Mouse (Mus musculus): Measurements from ENCODE around the gene Mrpl57. TPM values are rescaled to one million over a fixed set of nuclear protein-coding genes. Genes with fewer than 3 reads are reported as not detected.
"Not testable (repeated sequence)": the region's sequence is repeated elsewhere in the genome, so short reads cannot be mapped to it uniquely, and the experiment has no call there.

The Mrpl57 gene
- polyA plus RNA-seq, 1 experiment from 2014 or later, result 264 TPM

DNA sequence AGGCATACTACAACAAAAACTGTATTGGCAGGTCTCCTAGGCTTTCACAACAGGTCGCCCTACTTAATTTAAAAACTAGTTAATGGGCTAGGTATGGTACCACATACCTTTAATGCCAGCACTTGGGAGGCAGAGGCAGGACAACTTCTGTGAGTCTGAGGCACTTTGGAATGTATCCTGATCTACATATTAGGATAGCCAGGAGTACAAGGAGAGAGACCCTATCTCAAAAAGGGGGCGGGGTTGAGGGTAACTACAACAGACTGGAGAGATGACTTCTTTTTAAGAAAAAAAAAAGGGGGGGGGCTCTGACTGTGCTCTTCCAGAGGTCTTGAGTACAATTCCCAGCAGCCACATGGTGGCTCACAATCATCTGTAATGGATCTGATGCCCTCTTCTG, 22.6 kb downstream of the Mrpl57 start:
- 96% methylated on average over 2 of the region's 2 CpGs for WGBS
- Histone ChIP-seq H3K4me3 (ENCODE audit: low read depth, low read length) (no peak overlapping the region), H3K36me3 (ENCODE audit: control insufficient read depth, insufficient read depth, low read length) (no peaks in the 10 kb centered on the region), H3K27me3 (replicated peaks; ENCODE audit: control insufficient read depth, insufficient read depth, low read length) (no peaks in the 10 kb centered on the region), H3K9me3 (ENCODE audit: control insufficient read depth, low read length) (no peaks in the 10 kb centered on the region), H3K4me1 (replicated peaks; ENCODE audit: control insufficient read depth, insufficient read depth, low read length) (no peaks in the 10 kb centered on the region), H3K27ac (ENCODE audit: low read depth, low read length) (no peak overlapping the region), H3K4me2 (no peak overlapping the region), H3K9ac (ENCODE audit: low read depth, low read length) (no peak overlapping the region)
- DNase-seq (ENCODE audit: low spot score), result no peak
- ATAC-seq (replicated peaks; ENCODE audit: low FRiP score), result no peak

DNA sequence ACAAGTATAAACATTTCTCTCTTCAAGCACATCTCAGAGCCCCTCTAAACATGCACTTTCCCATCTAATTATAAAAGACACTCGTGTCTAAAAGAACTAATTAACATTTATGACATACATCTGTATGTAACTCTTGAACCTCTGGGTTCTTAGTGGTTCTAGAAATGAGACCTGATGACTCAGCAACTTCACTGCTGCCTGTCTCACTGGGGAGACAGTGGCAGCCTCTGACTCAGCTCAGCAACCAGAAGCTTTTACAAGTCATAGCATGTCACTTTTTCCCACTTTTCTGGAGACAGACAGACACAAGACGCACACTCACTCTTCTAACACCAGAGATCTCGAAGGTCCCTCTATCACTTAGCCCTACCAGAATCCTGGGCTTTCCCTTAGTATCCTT, 24.3 kb downstream of the Mrpl57 start:
- ATAC-seq (replicated peaks; ENCODE audit: low FRiP score) (no peak), DNase-seq (ENCODE audit: low spot score) (no peak)
- H3K36me3 ChIP-seq (ENCODE audit: control insufficient read depth, insufficient read depth, low read length), result no peaks in the 10 kb centered on the region

DNA sequence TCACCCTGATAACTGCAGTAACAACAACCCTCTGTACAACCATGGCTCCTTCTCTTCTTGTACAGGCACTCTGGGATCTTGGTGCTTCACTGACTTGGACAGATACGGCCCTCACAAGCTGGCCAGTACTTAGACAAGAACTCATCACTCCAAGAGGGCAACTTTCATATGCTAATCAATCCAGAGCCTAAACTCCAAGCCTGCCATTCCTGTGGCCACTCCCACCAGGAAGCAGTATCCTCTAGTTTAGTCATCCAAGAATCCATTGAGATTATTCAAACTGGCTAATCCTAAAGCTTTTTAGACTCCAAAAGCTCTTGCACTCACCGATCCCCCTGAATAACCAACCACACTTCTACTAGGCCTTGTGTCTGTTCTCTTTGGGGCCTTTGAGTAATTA, 26.9 kb downstream of the Mrpl57 start:
- H3K4me2 ChIP-seq, result no peak overlapping the region
- no peaks in the 10 kb centered on the region for H3K27me3 ChIP-seq (replicated peaks; ENCODE audit: control insufficient read depth, insufficient read depth, low read length)
- DNase-seq (ENCODE audit: low spot score), result no peak
- H3K4me1 ChIP-seq (replicated peaks; ENCODE audit: control insufficient read depth, insufficient read depth, low read length), result no peaks in the 10 kb centered on the region
- 84% methylated on average over 2 of the region's 2 CpGs for WGBS
- H3K4me3 ChIP-seq (ENCODE audit: low read depth, low read length), result no peak overlapping the region
- H3K9ac ChIP-seq (ENCODE audit: low read depth, low read length), result no peak overlapping the region
- peaks cover 2% of the 10 kb centered on the region; the same call in 1 of the 2 replicates for H3K36me3 ChIP-seq (ENCODE audit: control insufficient read depth, insufficient read depth, low read length)
- H3K9me3 ChIP-seq (ENCODE audit: control insufficient read depth, low read length), result no peaks in the 10 kb centered on the region
- ATAC-seq (replicated peaks; ENCODE audit: low FRiP score), result no peak
- H3K27ac ChIP-seq (ENCODE audit: low read depth, low read length), result no peak overlapping the region

More for the DNA sequence above, 24.3 kb downstream of the Mrpl57 start:
- 83% methylated on average over 3 of the region's 3 CpGs for WGBS
- Histone ChIP-seq H3K4me3 (ENCODE audit: low read depth, low read length) (no peak overlapping the region), H3K27ac (ENCODE audit: low read depth, low read length) (no peak overlapping the region), H3K9me3 (ENCODE audit: control insufficient read depth, low read length) (no peaks in the 10 kb centered on the region), H3K4me1 (replicated peaks; ENCODE audit: control insufficient read depth, insufficient read depth, low read length) (no peaks in the 10 kb centered on the region), H3K27me3 (replicated peaks; ENCODE audit: control insufficient read depth, insufficient read depth, low read length) (no peaks in the 10 kb centered on the region), H3K9ac (ENCODE audit: low read depth, low read length) (no peak overlapping the region), H3K4me2 (no peak overlapping the region)

DNA sequence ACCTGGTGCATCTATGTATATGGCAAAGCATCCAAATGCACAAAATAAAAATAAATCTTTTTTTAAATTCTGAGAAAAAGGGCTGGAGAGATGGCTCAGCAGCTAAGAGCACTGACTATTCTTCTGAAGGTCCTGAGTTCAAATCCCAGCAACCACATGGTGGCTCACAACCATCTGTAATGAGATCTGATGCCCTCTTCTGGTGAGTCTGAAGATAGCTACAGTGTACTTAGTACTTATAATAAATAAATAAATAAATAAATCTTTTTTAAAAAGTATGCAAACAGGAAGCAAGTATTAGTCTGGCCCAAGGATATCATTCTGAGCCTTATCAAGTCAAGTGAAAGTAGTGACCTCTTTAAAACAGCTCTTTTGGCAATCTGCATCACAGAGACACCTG, 30.0 kb downstream of the Mrpl57 start:
- not testable (repeated sequence) for H3K27me3 ChIP-seq (replicated peaks; ENCODE audit: control insufficient read depth, insufficient read depth, low read length); DNase-seq (ENCODE audit: low spot score); H3K4me1 ChIP-seq (replicated peaks; ENCODE audit: control insufficient read depth, insufficient read depth, low read length); H3K27ac ChIP-seq (ENCODE audit: low read depth, low read length); H3K9ac ChIP-seq (ENCODE audit: low read depth, low read length); H3K36me3 ChIP-seq (ENCODE audit: control insufficient read depth, insufficient read depth, low read length); H3K9me3 ChIP-seq (ENCODE audit: control insufficient read depth, low read length); ATAC-seq (replicated peaks; ENCODE audit: low FRiP score); H3K4me2 ChIP-seq; H3K4me3 ChIP-seq (ENCODE audit: low read depth, low read length)

DNA sequence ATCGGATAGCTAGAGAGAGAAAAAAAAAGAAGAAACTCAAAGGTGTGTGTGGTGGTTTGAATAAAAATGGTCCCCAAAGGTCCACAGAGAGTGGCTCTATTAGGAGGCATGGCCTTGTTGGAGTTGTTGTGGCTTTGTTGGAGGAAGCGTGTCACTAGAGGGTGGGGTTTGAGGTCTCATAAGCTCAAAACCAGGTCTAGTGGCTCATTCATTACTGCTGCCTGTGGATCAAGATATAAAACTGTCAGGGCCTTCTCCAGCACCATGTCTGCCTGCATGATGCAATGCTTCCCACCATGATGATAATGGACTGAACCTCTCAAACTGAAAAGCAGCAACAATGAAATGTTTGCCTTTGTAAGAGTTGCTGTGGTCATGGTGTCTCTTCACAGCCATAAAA, 32.6 kb downstream of the Mrpl57 start:
- ATAC-seq (replicated peaks; ENCODE audit: low FRiP score), result no peak
- no peak overlapping the region for H3K27ac ChIP-seq (ENCODE audit: low read depth, low read length)
- H3K9me3 ChIP-seq (ENCODE audit: control insufficient read depth, low read length), result no peaks in the 10 kb centered on the region

DNA sequence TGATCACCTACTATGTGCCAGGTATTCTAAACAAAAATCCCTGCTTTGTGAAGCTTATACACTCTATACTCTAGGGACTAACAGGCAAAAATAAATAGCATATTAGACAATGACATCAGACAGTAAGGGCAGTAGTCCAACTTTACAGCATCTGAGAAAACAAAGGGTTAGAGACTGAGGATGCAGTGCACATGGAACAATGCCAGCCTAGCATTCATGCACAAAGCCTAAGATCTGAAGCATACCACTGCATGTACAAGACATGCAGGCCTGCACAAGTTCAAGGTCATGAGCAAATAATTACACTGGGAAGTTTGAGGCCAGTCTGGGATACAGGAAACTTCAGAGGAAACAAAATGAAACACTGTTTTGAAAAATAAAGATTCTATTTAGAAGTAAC, 33.5 kb downstream of the Mrpl57 start:
- H3K27ac ChIP-seq (ENCODE audit: low read depth, low read length), result no peak overlapping the region
- no peak for DNase-seq (ENCODE audit: low spot score)

More for the DNA sequence above, 32.6 kb downstream of the Mrpl57 start:
- H3K4me2 ChIP-seq, result no peak overlapping the region
- H3K36me3 ChIP-seq (ENCODE audit: control insufficient read depth, insufficient read depth, low read length), result peaks cover 7% of the 10 kb centered on the region
- H3K4me1 ChIP-seq (replicated peaks; ENCODE audit: control insufficient read depth, insufficient read depth, low read length), result no peaks in the 10 kb centered on the region
- H3K4me3 ChIP-seq (ENCODE audit: low read depth, low read length), result no peak overlapping the region
- no peaks in the 10 kb centered on the region for H3K27me3 ChIP-seq (replicated peaks; ENCODE audit: control insufficient read depth, insufficient read depth, low read length)
- H3K9ac ChIP-seq (ENCODE audit: low read depth, low read length), result no peak overlapping the region
- WGBS, result 88% methylated on average over 2 of the region's 2 CpGs
- no peak for DNase-seq (ENCODE audit: low spot score)

DNA sequence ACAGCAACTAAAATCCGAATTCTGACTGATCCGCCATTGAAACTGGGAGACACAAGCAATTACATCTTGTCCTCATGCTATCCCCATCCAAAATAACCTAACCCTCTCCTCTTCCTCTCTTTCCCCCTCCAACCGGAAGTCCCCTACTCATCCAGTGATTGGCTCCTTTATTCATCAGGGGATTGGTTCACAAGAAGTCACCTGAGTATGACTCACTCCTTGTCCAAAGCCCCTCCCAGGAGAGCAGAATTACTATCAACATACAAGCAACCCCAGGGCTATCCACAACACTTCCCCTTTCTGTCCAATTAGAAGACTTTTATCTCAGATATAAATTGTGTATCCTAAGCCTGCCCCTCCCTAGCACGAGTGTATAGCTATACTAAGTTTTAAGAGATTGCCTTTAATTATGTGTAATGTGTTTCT, 36.0 kb downstream of the Mrpl57 start:
- Histone ChIP-seq H3K27me3 (replicated peaks; ENCODE audit: control insufficient read depth, insufficient read depth, low read length) (no peaks in the 10 kb centered on the region), H3K4me2 (no peak overlapping the region), H3K36me3 (ENCODE audit: control insufficient read depth, insufficient read depth, low read length) (peaks cover 12% of the 10 kb centered on the region), H3K9me3 (ENCODE audit: control insufficient read depth, low read length) (no peaks in the 10 kb centered on the region), H3K27ac (ENCODE audit: low read depth, low read length) (no peak overlapping the region), H3K9ac (ENCODE audit: low read depth, low read length) (no peak overlapping the region), H3K4me3 (ENCODE audit: low read depth, low read length) (no peak overlapping the region), H3K4me1 (replicated peaks; ENCODE audit: control insufficient read depth, insufficient read depth, low read length) (peaks cover under 1% of the 10 kb centered on the region; the same call in 1 of the 2 replicates)
- DNase-seq (ENCODE audit: low spot score), result no peak
- WGBS, result 69% methylated on average over 4 of the region's 4 CpGs
- ATAC-seq (replicated peaks; ENCODE audit: low FRiP score), result no peak; the same call in 1 of the 2 replicates

More for the DNA sequence above, 33.5 kb downstream of the Mrpl57 start:
- Histone ChIP-seq H3K36me3 (ENCODE audit: control insufficient read depth, insufficient read depth, low read length) (peaks cover 9% of the 10 kb centered on the region), H3K9me3 (ENCODE audit: control insufficient read depth, low read length) (no peaks in the 10 kb centered on the region), H3K4me3 (ENCODE audit: low read depth, low read length) (no peak overlapping the region), H3K27me3 (replicated peaks; ENCODE audit: control insufficient read depth, insufficient read depth, low read length) (no peaks in the 10 kb centered on the region), H3K4me1 (replicated peaks; ENCODE audit: control insufficient read depth, insufficient read depth, low read length) (no peaks in the 10 kb centered on the region), H3K9ac (ENCODE audit: low read depth, low read length) (no peak overlapping the region), H3K4me2 (no peak overlapping the region)
- ATAC-seq (replicated peaks; ENCODE audit: low FRiP score), result no peak

DNA sequence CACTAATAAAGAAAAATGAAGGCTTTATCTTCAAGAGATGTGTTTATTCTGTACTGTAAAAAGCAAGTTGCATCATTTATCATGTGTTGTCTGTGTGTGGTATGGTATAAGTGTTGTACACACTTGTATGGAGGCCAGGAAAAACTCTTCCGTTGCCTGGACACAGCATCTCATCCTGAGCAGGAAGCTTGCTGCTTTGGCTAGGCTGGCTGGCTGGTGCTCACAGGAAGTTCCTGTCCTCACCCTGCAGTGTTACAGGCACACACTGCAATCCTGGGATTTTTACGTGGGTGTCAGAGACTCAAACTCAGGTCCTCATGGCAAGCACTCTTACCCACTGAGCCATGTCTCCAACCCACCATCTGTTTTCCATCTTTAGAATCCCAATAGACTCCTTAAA, 37.1 kb downstream of the Mrpl57 start:
- no peaks in the 10 kb centered on the region for H3K27me3 ChIP-seq (replicated peaks; ENCODE audit: control insufficient read depth, insufficient read depth, low read length)
- H3K4me3 ChIP-seq (ENCODE audit: low read depth, low read length), result no peak overlapping the region
- ATAC-seq (replicated peaks; ENCODE audit: low FRiP score), result no peak
- no peak overlapping the region for H3K27ac ChIP-seq (ENCODE audit: low read depth, low read length)
- H3K4me1 ChIP-seq (replicated peaks; ENCODE audit: control insufficient read depth, insufficient read depth, low read length), result peaks cover 2% of the 10 kb centered on the region; the same call in 1 of the 2 replicates
- H3K9ac ChIP-seq (ENCODE audit: low read depth, low read length), result no peak overlapping the region
- 66% methylated on average over 2 of the region's 2 CpGs for WGBS
- no peak overlapping the region for H3K4me2 ChIP-seq
- peaks cover 12% of the 10 kb centered on the region for H3K36me3 ChIP-seq (ENCODE audit: control insufficient read depth, insufficient read depth, low read length)
- no peaks in the 10 kb centered on the region for H3K9me3 ChIP-seq (ENCODE audit: control insufficient read depth, low read length)
- no peak for DNase-seq (ENCODE audit: low spot score)

DNA sequence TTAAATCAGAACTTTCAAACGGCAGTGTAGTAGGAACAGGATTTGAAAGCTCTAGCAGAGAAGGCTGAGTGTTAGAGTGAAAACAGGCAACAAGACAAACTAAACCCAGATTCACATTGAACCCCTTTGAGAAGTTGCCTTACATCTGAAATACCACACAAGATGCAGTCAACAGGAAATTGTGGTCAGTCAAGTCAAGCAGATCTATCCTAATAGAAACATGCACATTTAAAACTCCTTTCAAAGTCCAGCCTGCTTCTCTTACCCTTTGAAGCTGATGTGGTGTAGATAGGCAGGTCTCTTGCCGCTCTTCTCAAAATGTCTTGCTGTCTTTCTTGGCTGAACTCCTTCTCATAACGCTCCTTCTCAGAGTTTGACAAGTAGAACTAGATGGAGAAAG, 39.2 kb downstream of the Mrpl57 start:
- Histone ChIP-seq H3K9ac (ENCODE audit: low read depth, low read length) (no peak overlapping the region), H3K4me3 (ENCODE audit: low read depth, low read length) (no peak overlapping the region), H3K27ac (ENCODE audit: low read depth, low read length) (no peak overlapping the region), H3K4me2 (no peak overlapping the region), H3K36me3 (ENCODE audit: control insufficient read depth, insufficient read depth, low read length) (peaks cover 9% of the 10 kb centered on the region), H3K4me1 (replicated peaks; ENCODE audit: control insufficient read depth, insufficient read depth, low read length) (peaks cover 2% of the 10 kb centered on the region; the same call in 1 of the 2 replicates), H3K27me3 (replicated peaks; ENCODE audit: control insufficient read depth, insufficient read depth, low read length) (no peaks in the 10 kb centered on the region), H3K9me3 (ENCODE audit: control insufficient read depth, low read length) (no peaks in the 10 kb centered on the region)
- ATAC-seq (replicated peaks; ENCODE audit: low FRiP score) (no peak), DNase-seq (ENCODE audit: low spot score) (no peak)
- 53% methylated on average over 3 of the region's 3 CpGs for WGBS
